Mouse (Mus musculus): ENCODE measurements around the gene Adamts2. TPM values are rescaled to one million over a fixed set of nuclear protein-coding genes. Genes with fewer than 3 reads are reported as not detected.

The Adamts2 gene
- polyA plus RNA-seq, 1 experiment from 2014 or later, result not detected

- 68% methylated on average over 4 of the region's 4 CpGs for WGBS (ENCODE audit: missing documents)
- Histone ChIP-seq H3K79me2 (ENCODE audit: inconsistent target) (no peaks in the 10 kb centered on the region), H3K4me3 (ENCODE audit: inconsistent target) (no peak overlapping the region), H3K27ac (no peak overlapping the region), H3K36me3 (ENCODE audit: inconsistent target) (no peaks in the 10 kb centered on the region)
Observed at GRCm38 (mm10) chr11:50757741-50758140, 155.9 kb downstream of the Adamts2 start.

GRCm38 (mm10) chr11:50766461-50766860, 164.6 kb downstream of the Adamts2 start:
- no peaks in the 10 kb centered on the region for H3K36me3 ChIP-seq (ENCODE audit: inconsistent target)
- H3K4me3 ChIP-seq (ENCODE audit: inconsistent target), result no peak overlapping the region
- H3K79me2 ChIP-seq (ENCODE audit: inconsistent target), result no peaks in the 10 kb centered on the region
- H3K27ac ChIP-seq, result no peak overlapping the region
- WGBS (ENCODE audit: missing documents), result 87% methylated on average over 5 of the region's 7 CpGs

- H3K36me3 ChIP-seq (ENCODE audit: inconsistent target), result no peaks in the 10 kb centered on the region
- H3K79me2 ChIP-seq (ENCODE audit: inconsistent target), result no peaks in the 10 kb centered on the region
- WGBS (ENCODE audit: missing documents), result 28% methylated on average over 4 of the region's 4 CpGs
Observed at GRCm38 (mm10) chr11:50767039-50767438, 165.2 kb downstream of the Adamts2 start.

GRCm38 (mm10) chr11:50768995-50769749, 167.3 kb downstream of the Adamts2 start:
- no peaks in the 10 kb centered on the region for H3K79me2 ChIP-seq (ENCODE audit: inconsistent target)
- H3K27ac ChIP-seq, result no peak overlapping the region
- WGBS (ENCODE audit: missing documents), result 20% methylated on average over 14 of the region's 14 CpGs
- no peaks in the 10 kb centered on the region for H3K36me3 ChIP-seq (ENCODE audit: inconsistent target)
- no peak overlapping the region for H3K4me3 ChIP-seq (ENCODE audit: inconsistent target)

More at GRCm38 (mm10) chr11:50767039-50767438, 165.2 kb downstream of the Adamts2 start:
- Histone ChIP-seq H3K4me3 (ENCODE audit: inconsistent target) (no peak overlapping the region), H3K27ac (no peak overlapping the region)

- no peaks in the 10 kb centered on the region for H3K36me3 ChIP-seq (ENCODE audit: inconsistent target)
- no peaks in the 10 kb centered on the region for H3K79me2 ChIP-seq (ENCODE audit: inconsistent target)
- no peak overlapping the region for H3K27ac ChIP-seq
- WGBS (ENCODE audit: missing documents), result 92% methylated on average over 1 of the region's 1 CpGs
- no peak overlapping the region for H3K4me3 ChIP-seq (ENCODE audit: inconsistent target)
Observed at GRCm38 (mm10) chr11:50771006-50771405, 169.1 kb downstream of the Adamts2 start.

GRCm38 (mm10) chr11:50797674-50798073, 195.8 kb downstream of the Adamts2 start:
- Histone ChIP-seq H3K4me3 (ENCODE audit: inconsistent target) (no peak overlapping the region), H3K36me3 (ENCODE audit: inconsistent target) (no peaks in the 10 kb centered on the region), H3K79me2 (ENCODE audit: inconsistent target) (no peaks in the 10 kb centered on the region), H3K27ac (no peak overlapping the region)
- WGBS (ENCODE audit: missing documents), result 72% methylated on average over 8 of the region's 11 CpGs

- no peak overlapping the region for H3K27ac ChIP-seq
- H3K36me3 ChIP-seq (ENCODE audit: inconsistent target), result no peaks in the 10 kb centered on the region
- no peaks in the 10 kb centered on the region for H3K79me2 ChIP-seq (ENCODE audit: inconsistent target)
- H3K4me3 ChIP-seq (ENCODE audit: inconsistent target), result no peak overlapping the region
Observed at GRCm38 (mm10) chr11:50798836-50799235, 197.0 kb downstream of the Adamts2 start.

GRCm38 (mm10) chr11:50814233-50814632, 212.3 kb downstream of the Adamts2 start:
- no peaks in the 10 kb centered on the region for H3K79me2 ChIP-seq (ENCODE audit: inconsistent target)
- no peak overlapping the region for H3K4me3 ChIP-seq (ENCODE audit: inconsistent target)
- no peak overlapping the region for H3K27ac ChIP-seq
- H3K36me3 ChIP-seq (ENCODE audit: inconsistent target), result no peaks in the 10 kb centered on the region
- WGBS (ENCODE audit: missing documents), result 98% methylated on average over 4 of the region's 4 CpGs

- no peaks in the 10 kb centered on the region for H3K36me3 ChIP-seq (ENCODE audit: inconsistent target)
- 95% methylated on average over 2 of the region's 2 CpGs for WGBS (ENCODE audit: missing documents)
- H3K4me3 ChIP-seq (ENCODE audit: inconsistent target), result no peak overlapping the region
- no peak overlapping the region for H3K27ac ChIP-seq
- no peaks in the 10 kb centered on the region for H3K79me2 ChIP-seq (ENCODE audit: inconsistent target)
Observed at GRCm38 (mm10) chr11:50826214-50826613, 224.3 kb downstream of the Adamts2 start.

- WGBS (ENCODE audit: missing documents), result 4% methylated on average over 40 of the region's 45 CpGs
- Histone ChIP-seq H3K36me3 (ENCODE audit: inconsistent target) (no peaks in the 10 kb centered on the region), H3K79me2 (ENCODE audit: inconsistent target) (no peaks in the 10 kb centered on the region), H3K4me3 (ENCODE audit: inconsistent target) (peak within 1 kb of the TSS; percentile 44), H3K27ac (no peak within 1 kb of the TSS)
Observed at GRCm38 (mm10) chr11:50827010-50827953, 225.4 kb downstream of the Adamts2 start, which contains the start of gene Zfp354c. Gene Zfp354c, minus strand, starts transcription at chr11:50827724.

GRCm38 (mm10) chr11:50835727-50836126, 233.8 kb downstream of the Adamts2 start:
- Histone ChIP-seq H3K79me2 (ENCODE audit: inconsistent target) (no peaks in the 10 kb centered on the region), H3K36me3 (ENCODE audit: inconsistent target) (no peaks in the 10 kb centered on the region), H3K27ac (no peak overlapping the region), H3K4me3 (ENCODE audit: inconsistent target) (no peak overlapping the region)
- WGBS (ENCODE audit: missing documents), result 51% methylated on average over 4 of the region's 4 CpGs

GRCm38 (mm10) chr11:50841023-50841735, 239.3 kb downstream of the Adamts2 start, which contains the start of gene Zfp879:
Gene Zfp879, minus strand, starts transcription at chr11:50841552.
- no peaks in the 10 kb centered on the region for H3K36me3 ChIP-seq (ENCODE audit: inconsistent target)
- H3K27ac ChIP-seq, result no peak within 1 kb of the TSS
- H3K79me2 ChIP-seq (ENCODE audit: inconsistent target), result no peaks in the 10 kb centered on the region
- H3K4me3 ChIP-seq (ENCODE audit: inconsistent target), result no peak within 1 kb of the TSS
- WGBS (ENCODE audit: missing documents), result 32% methylated on average over 22 of the region's 22 CpGs

GRCm38 (mm10) chr11:50845951-50846350, 244.1 kb downstream of the Adamts2 start:
- Histone ChIP-seq H3K36me3 (ENCODE audit: inconsistent target) (no peaks in the 10 kb centered on the region), H3K79me2 (ENCODE audit: inconsistent target) (no peaks in the 10 kb centered on the region), H3K27ac (no peak overlapping the region), H3K4me3 (ENCODE audit: inconsistent target) (no peak overlapping the region)
- 74% methylated on average over 3 of the region's 3 CpGs for WGBS (ENCODE audit: missing documents)

GRCm38 (mm10) chr11:50847047-50847446, 245.2 kb downstream of the Adamts2 start:
- 97% methylated on average over 5 of the region's 5 CpGs for WGBS (ENCODE audit: missing documents)
- H3K79me2 ChIP-seq (ENCODE audit: inconsistent target), result no peaks in the 10 kb centered on the region

More at GRCm38 (mm10) chr11:50847047-50847446, 245.2 kb downstream of the Adamts2 start:
- H3K27ac ChIP-seq, result no peak overlapping the region
- no peaks in the 10 kb centered on the region for H3K36me3 ChIP-seq (ENCODE audit: inconsistent target)
- H3K4me3 ChIP-seq (ENCODE audit: inconsistent target), result no peak overlapping the region

Measured in macrophage (primary cell).